Mouse (Mus musculus) megakaryocyte, adult 5-6 weeks (primary cell): ENCODE results near the gene Osgin1. TPM values are rescaled to one million over a fixed set of nuclear protein-coding genes. Genes with fewer than 3 reads are reported as not detected.

Experiments
- total RNA-seq, 2 experiments: library from RNA; stranded (forward) in 1 of 2; stranded (reverse) in 1 of 2; fragments of 153-499, 151-499 nt in 1 of 2; fragments of 221-1000, 200-1000 nt in 1 of 2; gene quantifications; 2 replicates each; pipeline versions ENCODE4 v1.2.3 to v1.2.4; 2015 to 2017

The Osgin1 gene
- total RNA-seq, 2 experiments from 2014 or later, result 2.5 to 6.4 TPM

Other genes starting within 250 kb of the Osgin1 start
- gene Hsbp1, start 89.6 kb upstream of the Osgin1 start, total RNA-seq (2015), result 124 TPM in 2 replicates
- gene Hsbp1, start 89.6 kb upstream of the Osgin1 start, total RNA-seq (2017), result 72.7 and 79.8 TPM in 2 replicates
- 5.4 and 6.5 TPM in 2 replicates for gene Mlycd, start 39.2 kb upstream of the Osgin1 start, total RNA-seq (2015)
- gene Mlycd, start 39.2 kb upstream of the Osgin1 start, total RNA-seq (2017), result 5.7 and 7.5 TPM in 2 replicates
- gene Necab2, start 12.6 kb downstream of the Osgin1 start, total RNA-seq (2015), result not detected in 2 replicates
- not detected in 2 replicates for gene Necab2, start 12.6 kb downstream of the Osgin1 start, total RNA-seq (2017)
- not detected in 2 replicates for gene Slc38a8, start 67.6 kb downstream of the Osgin1 start, total RNA-seq (2015)
- not detected in 2 replicates for gene Slc38a8, start 67.6 kb downstream of the Osgin1 start, total RNA-seq (2017)
- gene Mbtps1, start 124.6 kb downstream of the Osgin1 start, total RNA-seq (2015), result 27.4 and 32.8 TPM in 2 replicates
- 28.5 and 33.7 TPM in 2 replicates for gene Mbtps1, start 124.6 kb downstream of the Osgin1 start, total RNA-seq (2017)
- gene Hsdl1, start 141.1 kb downstream of the Osgin1 start, total RNA-seq (2015), result 9.1 and 11.5 TPM in 2 replicates
- 32.3 and 40.9 TPM in 2 replicates for gene Hsdl1, start 141.1 kb downstream of the Osgin1 start, total RNA-seq (2017)
- not detected in 2 replicates for gene Dnaaf1, start 141.1 kb downstream of the Osgin1 start, total RNA-seq (2015)
- 0.33 TPM in 1 of 2 replicates, not detected in the other for gene Dnaaf1, start 141.1 kb downstream of the Osgin1 start, total RNA-seq (2017)
- gene Taf1c, start 171.1 kb downstream of the Osgin1 start, total RNA-seq (2015), result 2.5 and 3.1 TPM in 2 replicates
- gene Taf1c, start 171.1 kb downstream of the Osgin1 start, total RNA-seq (2017), result 5.5 and 5.8 TPM in 2 replicates
- not detected in 2 replicates for gene Adad2, start 178.6 kb downstream of the Osgin1 start, total RNA-seq (2015)
- gene Adad2, start 178.6 kb downstream of the Osgin1 start, total RNA-seq (2017), result not detected in 2 replicates
- gene Kcng4, start 201.6 kb downstream of the Osgin1 start, total RNA-seq (2015), result not detected in 2 replicates
- gene Kcng4, start 201.6 kb downstream of the Osgin1 start, total RNA-seq (2017), result not detected in 2 replicates
- gene Wfdc1, start 232.2 kb downstream of the Osgin1 start, total RNA-seq (2015), result not detected in 2 replicates
- gene Wfdc1, start 232.2 kb downstream of the Osgin1 start, total RNA-seq (2017), result not detected in 2 replicates